Mouse (Mus musculus): ENCODE data around the gene Mettl7a2. TPM values are rescaled to one million over a fixed set of nuclear protein-coding genes. Genes with fewer than 3 reads are reported as not detected.

The Mettl7a2 gene
- polyA plus RNA-seq, 1 experiment from 2014 or later, result not detected

DNA sequence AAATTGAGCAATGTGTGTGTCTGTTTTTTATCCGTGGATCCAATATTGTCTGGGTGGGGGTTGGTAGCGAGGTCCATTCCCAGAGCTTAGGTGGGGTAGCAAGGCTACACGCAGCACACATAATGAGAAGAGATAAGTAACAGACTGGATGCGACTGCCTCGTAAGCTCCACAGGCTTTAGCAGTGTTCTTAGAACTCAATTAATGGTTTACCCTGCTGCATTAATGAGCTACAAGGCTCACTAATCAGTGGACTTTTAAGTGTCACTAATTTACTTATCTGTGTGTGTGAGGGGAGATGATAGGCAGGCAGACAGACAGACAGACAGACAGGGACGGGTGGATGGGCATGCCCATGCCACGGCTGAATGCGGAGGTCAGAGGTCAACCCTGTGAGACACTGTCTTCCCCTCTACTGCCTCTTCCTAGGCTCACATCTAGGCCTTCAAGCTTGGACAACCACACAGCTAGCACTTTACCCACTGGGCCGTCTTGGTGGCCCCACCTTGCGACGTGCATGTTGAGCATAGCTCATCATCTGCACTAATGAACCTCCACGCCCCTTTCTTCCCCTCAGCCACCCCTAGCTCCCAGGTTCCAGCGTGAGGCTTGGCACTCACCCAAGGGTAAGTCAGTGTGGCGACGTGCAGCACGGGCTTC is 47.7 kb downstream of the Mettl7a2 start:
- 69% methylated on average over 16 of the region's 16 CpGs for WGBS (ENCODE audit: insufficient replicate concordance)

GRCm38 (mm10) chr15:100401811-100402210 is 48.8 kb downstream of the Mettl7a2 start:
- Histone ChIP-seq H3K4me1 (replicated peaks) (peaks cover 45% of the 10 kb centered on the region), H3K27ac (replicated peaks) (0 out of 2 replicates have a peak overlapping the region, but pooled peaks have one; percentile 2), H3K36me3 (replicated peaks) (peaks cover 100% of the 10 kb centered on the region), H3K27me3 (no peaks in the 10 kb centered on the region), H3K4me3 (replicated peaks) (no peak overlapping the region), H3K4me2 (peak overlapping the region; percentile 51), H3K9me3 (replicated peaks) (no peaks in the 10 kb centered on the region), H3K9ac (no peak overlapping the region)
- 82% methylated on average over 4 of the region's 4 CpGs for WGBS (ENCODE audit: insufficient replicate concordance)
- no peak for ATAC-seq (ENCODE audit: insufficient read depth)

More for the DNA sequence above, 47.7 kb downstream of the Mettl7a2 start:
- Histone ChIP-seq H3K27me3 (no peaks in the 10 kb centered on the region), H3K9ac (no peak overlapping the region), H3K4me1 (replicated peaks) (peaks cover 40% of the 10 kb centered on the region), H3K4me2 (no peak overlapping the region), H3K36me3 (replicated peaks) (peaks cover 100% of the 10 kb centered on the region), H3K4me3 (replicated peaks) (no peak overlapping the region), H3K27ac (replicated peaks) (no peak overlapping the region), H3K9me3 (replicated peaks) (no peaks in the 10 kb centered on the region)
- no peak for ATAC-seq (ENCODE audit: insufficient read depth)

GRCm38 (mm10) chr15:100402347-100402746 is 49.3 kb downstream of the Mettl7a2 start:
- Histone ChIP-seq H3K9me3 (replicated peaks) (no peaks in the 10 kb centered on the region), H3K36me3 (replicated peaks) (peaks cover 100% of the 10 kb centered on the region), H3K9ac (no peak overlapping the region), H3K4me1 (replicated peaks) (peaks cover 48% of the 10 kb centered on the region), H3K4me2 (peak overlapping the region; percentile 51), H3K27me3 (no peaks in the 10 kb centered on the region), H3K27ac (replicated peaks) (0 out of 2 replicates have a peak overlapping the region, but pooled peaks have one; percentile 2), H3K4me3 (replicated peaks) (peak overlapping the region; percentile 29; the same call in 1 of the 2 replicates)
- no peak for ATAC-seq (ENCODE audit: insufficient read depth)
- 58% methylated on average over 14 of the region's 14 CpGs for WGBS (ENCODE audit: insufficient replicate concordance)

GRCm38 (mm10) chr15:100402798-100403197 is 49.8 kb downstream of the Mettl7a2 start:
- Histone ChIP-seq H3K9me3 (replicated peaks) (no peaks in the 10 kb centered on the region), H3K27ac (replicated peaks) (peak overlapping the region; percentile 53), H3K36me3 (replicated peaks) (peaks cover 100% of the 10 kb centered on the region), H3K4me1 (replicated peaks) (peaks cover 49% of the 10 kb centered on the region), H3K4me2 (peak overlapping the region; percentile 51), H3K4me3 (replicated peaks) (peak overlapping the region; percentile 29), H3K27me3 (no peaks in the 10 kb centered on the region), H3K9ac (no peak overlapping the region)
- ATAC-seq (ENCODE audit: insufficient read depth), result no peak
- WGBS (ENCODE audit: insufficient replicate concordance), result 84% methylated on average over 4 of the region's 4 CpGs

- Histone ChIP-seq H3K27me3 (no peaks in the 10 kb centered on the region), H3K4me2 (peak overlapping the region; percentile 51; the same call in 1 of the 2 replicates), H3K9me3 (replicated peaks) (no peaks in the 10 kb centered on the region), H3K27ac (replicated peaks) (peak overlapping the region; percentile 53; the same call in 1 of the 2 replicates), H3K4me1 (replicated peaks) (peaks cover 53% of the 10 kb centered on the region), H3K9ac (no peak overlapping the region), H3K4me3 (replicated peaks) (peak overlapping the region; percentile 29; the same call in 1 of the 2 replicates), H3K36me3 (replicated peaks) (peaks cover 100% of the 10 kb centered on the region)
- ATAC-seq (ENCODE audit: insufficient read depth), result peak; percentile 30; the same call in 1 of the 2 replicates
- WGBS (ENCODE audit: insufficient replicate concordance), result 88% methylated on average over 16 of the region's 16 CpGs
These were observed 50.5 kb downstream of the Mettl7a2 start for GRCm38 (mm10) chr15:100403318-100404000.

GRCm38 (mm10) chr15:100406088-100406487 is 53.1 kb downstream of the Mettl7a2 start:
- Histone ChIP-seq H3K27ac (replicated peaks) (no peak overlapping the region), H3K36me3 (replicated peaks) (peaks cover 98% of the 10 kb centered on the region), H3K4me2 (no peak overlapping the region), H3K4me1 (replicated peaks) (peaks cover 63% of the 10 kb centered on the region), H3K9ac (no peak overlapping the region), H3K4me3 (replicated peaks) (no peak overlapping the region), H3K9me3 (replicated peaks) (no peaks in the 10 kb centered on the region), H3K27me3 (no peaks in the 10 kb centered on the region)
- WGBS (ENCODE audit: insufficient replicate concordance), result 32% methylated on average over 5 of the region's 5 CpGs
- ATAC-seq (ENCODE audit: insufficient read depth), result no peak

- H3K4me1 ChIP-seq (replicated peaks), result peaks cover 73% of the 10 kb centered on the region
- H3K27me3 ChIP-seq, result no peaks in the 10 kb centered on the region
- H3K4me3 ChIP-seq (replicated peaks), result peak overlapping the region; percentile 30
- peak; percentile 67 for ATAC-seq (ENCODE audit: insufficient read depth)
- peak overlapping the region; percentile 57 for H3K4me2 ChIP-seq
- H3K9ac ChIP-seq, result peak overlapping the region; percentile 26; the same call in 1 of the 2 replicates
- peaks cover 76% of the 10 kb centered on the region for H3K36me3 ChIP-seq (replicated peaks)
- H3K27ac ChIP-seq (replicated peaks), result peak overlapping the region; percentile 87
- no peaks in the 10 kb centered on the region for H3K9me3 ChIP-seq (replicated peaks)
- WGBS (ENCODE audit: insufficient replicate concordance), result 37% methylated on average over 14 of the region's 14 CpGs
These were observed 58.1 kb downstream of the Mettl7a2 start for GRCm38 (mm10) chr15:100410918-100411672.

Other genes with a start within 250 kb of the Mettl7a2 start
- gene Atf1, start 125.4 kb upstream of the Mettl7a2 start, polyA plus RNA-seq (2015; fragmentation: Nextera tagmentation; extraction: Ambion mirVana), result 33.4 and 34.4 TPM in 2 replicates
- not detected in 2 replicates for gene Tmprss12, start 72.4 kb upstream of the Mettl7a2 start, polyA plus RNA-seq (2015; fragmentation: Nextera tagmentation; extraction: Ambion mirVana)
- gene Mettl7a1, start 49.1 kb upstream of the Mettl7a2 start, polyA plus RNA-seq (2015; fragmentation: Nextera tagmentation; extraction: Ambion mirVana), result 8.9 and 9.7 TPM in 2 replicates
- not detected in 2 replicates for gene Mettl7a3, start 18.3 kb upstream of the Mettl7a2 start, polyA plus RNA-seq (2015; fragmentation: Nextera tagmentation; extraction: Ambion mirVana)
- gene Methig1, start 51 bp upstream of the Mettl7a2 start, polyA plus RNA-seq (2015; fragmentation: Nextera tagmentation; extraction: Ambion mirVana), result 0.17 and 0.25 TPM in 2 replicates
- gene Higd1c, start 11.3 kb downstream of the Mettl7a2 start, polyA plus RNA-seq (2015; fragmentation: Nextera tagmentation; extraction: Ambion mirVana), result not detected in 2 replicates
- gene Gm5475, start 68.9 kb downstream of the Mettl7a2 start, polyA plus RNA-seq (2015; fragmentation: Nextera tagmentation; extraction: Ambion mirVana), result 0.05 TPM in 2 replicates
- gene Slc11a2, start 71.9 kb downstream of the Mettl7a2 start, polyA plus RNA-seq (2015; fragmentation: Nextera tagmentation; extraction: Ambion mirVana), result 39.7 and 43.9 TPM in 2 replicates
- 11.9 and 14.3 TPM in 2 replicates for gene Letmd1, start 115.8 kb downstream of the Mettl7a2 start, polyA plus RNA-seq (2015; fragmentation: Nextera tagmentation; extraction: Ambion mirVana)
- 0.81 and 0.97 TPM in 2 replicates for gene Csrnp2, start 142.3 kb downstream of the Mettl7a2 start, polyA plus RNA-seq (2015; fragmentation: Nextera tagmentation; extraction: Ambion mirVana)
- gene Tfcp2, start 198.8 kb downstream of the Mettl7a2 start, polyA plus RNA-seq (2015; fragmentation: Nextera tagmentation; extraction: Ambion mirVana), result 3.7 and 4.1 TPM in 2 replicates
- gene Pou6f1, start 246.8 kb downstream of the Mettl7a2 start, polyA plus RNA-seq (2015; fragmentation: Nextera tagmentation; extraction: Ambion mirVana), result 0.14 and 0.37 TPM in 2 replicates

Data from liver, embryonic 15.5 days (tissue).